Mouse (Mus musculus) forebrain, embryonic 14.5 days (tissue): ENCODE data around the gene Gm281. TPM values are rescaled to one million over a fixed set of nuclear protein-coding genes. Genes with fewer than 3 reads are reported as not detected.
A peak's percentile ranks its signal among the peaks of the same experiment; 100 is the strongest.

Experiments used
- ATAC-seq: fragments of 200-750 bp; cut with Nextera tagmentation; 2 replicates; pipeline ENCODE4 v1.8.0; 2017; ENCODE audit warnings: mild to moderate bottlenecking, moderate library complexity
- DNase-seq: peaks from one replicate; pipeline ENCODE4 v3.0.0-alpha.2; 2015; ENCODE audit warnings: low spot score
- H3K27ac ChIP-seq: fragments of 300-500 bp; sonication (generic); 2 replicates; pipeline ENCODE4 v1.5.1; 2014; ENCODE audit warnings: low read depth, mild to moderate bottlenecking, control low read depth, low read length, moderate library complexity
- H3K27me3 ChIP-seq: fragments of 300-500 bp; sonication (generic); replicated peaks from 2 replicates; pipeline ENCODE4 v1.6.1; 2014; ENCODE audit warnings: low read length, control low read depth, mixed read lengths; ENCODE audit not compliant: control insufficient read depth, insufficient read depth
- H3K36me3 ChIP-seq: fragments of 300-500 bp; sonication (generic); 2 replicates; pipeline ENCODE4 v1.6.1; 2014; ENCODE audit warnings: low read length, control low read depth; ENCODE audit not compliant: control insufficient read depth, insufficient read depth
- H3K4me1 ChIP-seq: fragments of 300-500 bp; sonication (generic); 2 replicates; pipeline ENCODE4 v1.6.1; 2014; ENCODE audit warnings: antibody characterized with exemption, low read length, control low read depth; ENCODE audit not compliant: control insufficient read depth, insufficient read depth
- H3K4me2 ChIP-seq: fragments of 300-500 bp; sonication (generic); 2 replicates; pipeline ENCODE4 v1.6.1; 2014; ENCODE audit warnings: mild to moderate bottlenecking, control low read depth, low read length
- H3K4me3 ChIP-seq: fragments of 300-500 bp; sonication (generic); 2 replicates; pipeline ENCODE4 v1.5.1; 2014; ENCODE audit warnings: low read depth, low read length, control low read depth
- H3K9ac ChIP-seq: fragments of 300-500 bp; sonication (generic); 2 replicates; pipeline ENCODE4 v1.6.1; 2014; ENCODE audit warnings: mild to moderate bottlenecking, low read length, control low read depth, moderate library complexity
- H3K9me3 ChIP-seq: fragments of 300-500 bp; sonication (generic); replicated peaks from 2 replicates; pipeline ENCODE4 v1.6.1; 2016; ENCODE audit warnings: low read length, control low read depth, mixed read lengths; ENCODE audit not compliant: control insufficient read depth
- WGBS: fragments of 180-500 bp; shearing (Covaris S2); extraction: QIAGEN DNeasy Blood & Tissue Kit; methylation state at CpG from one replicate; pipeline ENCODE4 v1.1.7; 2014; 5-methylcytosine and 5-hydroxymethylcytosine counted together
- microRNA-seq: library from miRNA; unstranded; fragments of <30 nt; microRNA quantifications from one replicate; pipeline ENCODE4, GENCODE M21; 2016
- polyA plus RNA-seq: library from polyadenylated mRNA; unstranded; fragments of >200 nt; fragmentation: Nextera tagmentation; extraction: Ambion mirVana; gene quantifications from 2 replicates; pipeline ENCODE4 v1.2.1, GENCODE M21; 2014

Gm281 gene
- polyA plus RNA-seq, 1 experiment from 2014 or later = not detected

DNA sequence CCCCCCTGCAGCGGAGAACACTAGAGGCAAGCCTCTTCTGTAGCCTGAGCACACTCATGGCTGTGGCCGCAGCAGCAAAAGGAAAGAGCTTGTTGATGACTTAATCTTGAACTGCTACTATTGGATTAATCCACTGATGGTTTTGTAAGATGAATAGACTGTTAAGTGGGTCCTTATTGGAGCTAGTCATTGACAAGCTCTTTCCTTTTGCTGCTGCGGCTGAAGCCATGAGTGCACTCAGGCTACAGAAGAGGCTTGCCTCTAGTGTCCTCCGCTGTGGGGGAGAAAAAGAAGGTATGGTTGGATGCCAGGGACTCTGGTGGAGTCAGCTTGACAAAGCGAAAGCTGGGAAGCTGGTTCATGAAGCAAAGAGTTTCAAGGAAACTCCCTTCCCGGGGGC lies 135.9 kb downstream of the Gm281 start:
- no peaks in the 10 kb centered on the region for H3K27me3 ChIP-seq
- 66% methylated on average over 4 of the region's 6 CpGs for WGBS
- no peaks in the 10 kb centered on the region for H3K4me1 ChIP-seq
- no peak overlapping the region for H3K4me3 ChIP-seq
- H3K9ac ChIP-seq = no peak overlapping the region
- no peaks in the 10 kb centered on the region for H3K36me3 ChIP-seq
- no peak overlapping the region for H3K27ac ChIP-seq
- no peak overlapping the region for H3K4me2 ChIP-seq
- H3K9me3 ChIP-seq = no peaks in the 10 kb centered on the region
- DNase-seq (peak; percentile 12), ATAC-seq (no peak)

DNA sequence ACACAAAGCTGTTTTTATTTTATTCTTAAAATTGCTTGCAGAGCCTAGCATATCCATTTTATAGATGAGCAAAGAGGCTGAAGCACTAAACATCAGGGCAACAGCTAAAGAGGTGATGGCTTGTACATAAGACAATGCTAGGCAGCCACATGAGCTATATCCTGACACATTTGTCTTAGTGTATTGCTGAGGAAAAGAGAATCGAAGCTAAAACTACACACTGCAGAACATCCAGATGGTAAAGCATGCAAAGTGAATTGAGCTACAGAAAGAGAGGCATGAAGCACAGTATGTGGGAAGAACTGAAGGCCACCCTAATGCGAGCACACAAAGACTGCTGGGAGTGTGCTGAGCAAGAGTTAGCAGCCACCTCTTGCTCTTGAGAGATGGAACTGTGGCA lies 143.1 kb downstream of the Gm281 start:
- no peaks in the 10 kb centered on the region for H3K36me3 ChIP-seq
- H3K9ac ChIP-seq = no peak overlapping the region
- DNase-seq = peak; percentile 3
- no peak overlapping the region; the same call in 1 of the 2 replicates for H3K27ac ChIP-seq
- WGBS = 78% methylated on average over 2 of the region's 2 CpGs
- ATAC-seq = no peak
- peaks cover 12% of the 10 kb centered on the region for H3K4me1 ChIP-seq
- no peak overlapping the region for H3K4me2 ChIP-seq
- H3K4me3 ChIP-seq = no peak overlapping the region
- no peaks in the 10 kb centered on the region for H3K27me3 ChIP-seq
- H3K9me3 ChIP-seq = no peaks in the 10 kb centered on the region

DNA sequence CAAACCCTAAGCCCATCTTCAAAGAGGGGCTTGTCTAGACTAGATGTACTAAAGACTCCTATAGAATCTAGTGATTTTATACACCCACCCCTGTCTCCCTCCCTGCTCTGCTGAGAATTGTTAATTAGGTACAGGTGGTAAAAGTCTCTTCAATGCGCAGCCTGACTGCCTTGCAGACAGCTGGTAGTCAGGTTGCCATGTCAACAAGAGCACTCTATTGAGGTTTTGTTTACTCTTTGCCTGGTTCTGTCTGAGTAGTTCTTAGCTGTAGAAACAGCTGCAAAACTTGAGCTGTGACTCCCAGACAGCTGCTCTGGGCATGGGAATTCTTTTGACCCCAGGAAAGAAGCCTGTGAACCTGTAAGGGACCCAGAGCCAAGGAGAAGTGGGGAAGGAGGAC lies 143.6 kb downstream of the Gm281 start:
- Histone ChIP-seq H3K4me2 (no peak overlapping the region), H3K4me3 (no peak overlapping the region), H3K4me1 (peaks cover 12% of the 10 kb centered on the region), H3K36me3 (no peaks in the 10 kb centered on the region), H3K9me3 (no peaks in the 10 kb centered on the region), H3K9ac (no peak overlapping the region), H3K27ac (peak overlapping the region; percentile 58; the same call in 1 of the 2 replicates), H3K27me3 (no peaks in the 10 kb centered on the region)
- 0% methylated on average over 1 of the region's 1 CpGs for WGBS
- ATAC-seq = peak; percentile 95
- peak; percentile 80 for DNase-seq

Small RNAs within 50 kb of the gene (microRNA-seq; reads per million reads assigned to microRNA genes)
- not detected for gene Gm27506

Other genes starting within 250 kb of the Gm281 start
- gene Sntn, start 243.6 kb downstream of the Gm281 start, polyA plus RNA-seq = not detected in 2 replicates
- 3.5 and 3.6 TPM in 2 replicates for gene Atxn7, start 47.0 kb upstream of the Gm281 start, polyA plus RNA-seq
- 208 and 217 TPM in 2 replicates for gene Thoc7, start 47.4 kb upstream of the Gm281 start, polyA plus RNA-seq
- 298 and 305 TPM in 2 replicates for gene Psmd6, start 206.5 kb upstream of the Gm281 start, polyA plus RNA-seq